Mouse (Mus musculus): ENCODE measurements around the gene Guca2a.

DNA sequence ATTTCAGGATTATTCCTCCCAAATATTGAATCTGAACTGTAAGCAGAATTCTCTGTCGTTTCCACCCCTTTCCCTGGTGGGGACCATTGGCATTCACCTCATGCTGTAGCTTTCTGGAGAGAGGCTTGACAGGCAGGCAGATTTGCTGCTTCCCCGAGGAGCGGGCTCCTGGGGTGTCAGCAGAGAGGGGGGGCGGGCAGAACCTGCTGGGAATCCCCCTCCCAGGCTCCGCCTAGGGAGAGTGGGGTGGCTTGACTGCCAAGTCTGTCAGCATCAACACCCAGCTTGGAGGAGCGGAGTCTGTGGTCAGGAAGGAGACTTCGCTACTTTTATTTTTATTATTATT is 32.7 kb downstream of the Guca2a start:
- TF ChIP-seq CTCF (conservative IDR thresholded peaks at IDR 0.05; ENCODE audit: low read length): no peak
- TF ChIP-seq POU5F1 (IDR thresholded peaks at IDR 0.05; ENCODE audit: borderline replicate concordance, low read length): no peak
- no peak for TF ChIP-seq NANOG (IDR thresholded peaks at IDR 0.05; ENCODE audit: borderline replicate concordance, low read length)
